Mouse (Mus musculus): ENCODE data around the gene Rps19bp1. TPM values are rescaled to one million over a fixed set of nuclear protein-coding genes. Genes with fewer than 3 reads are reported as not detected.

Rps19bp1 gene
- polyA plus RNA-seq (2015; fragmentation: Nextera tagmentation; extraction: Ambion mirVana): 34.9 and 36.8 TPM in 2 replicates

GRCm38 (mm10) chr15:80263610-80264575 lies at the start of gene Rps19bp1:
Gene Rps19bp1 (minus strand): TSS chr15:80264315.

GRCm38 (mm10) chr15:80286851-80287415 lies 22.8 kb upstream of the Rps19bp1 start, which contains the start of gene Cacna1i:
Gene Cacna1i (plus strand): TSS chr15:80287238.

GRCm38 (mm10) chr15:80254847-80255645 lies 9.1 kb downstream of the Rps19bp1 start, which contains the start of gene Atf4:
Gene Atf4 (plus strand): TSS chr15:80255184.

GRCm38 (mm10) chr15:80235535-80235934 lies 28.6 kb downstream of the Rps19bp1 start, which contains the start of gene AC140267.1:
Gene AC140267.1 (plus strand): TSS chr15:80235835.

GRCm38 (mm10) chr15:80233733-80234509 lies 30.2 kb downstream of the Rps19bp1 start, which contains the start of gene Mief1:
Gene Mief1 (plus strand): TSS chr15:80234018.

Other genes starting within 250 kb of the Rps19bp1 start
- 1.6 and 1.9 TPM in 2 replicates for gene Pdgfb, start 249.3 kb downstream of the Rps19bp1 start, polyA plus RNA-seq (2015; fragmentation: Nextera tagmentation; extraction: Ambion mirVana)
- gene Syngr1, start 173.0 kb downstream of the Rps19bp1 start, polyA plus RNA-seq (2015; fragmentation: Nextera tagmentation; extraction: Ambion mirVana): 33.7 and 42.0 TPM in 2 replicates
- gene Rpl3, start 172.4 kb downstream of the Rps19bp1 start, polyA plus RNA-seq (2015; fragmentation: Nextera tagmentation; extraction: Ambion mirVana): 779 and 800 TPM in 2 replicates
- 20.0 and 20.1 TPM in 2 replicates for gene Tab1, start 131.2 kb downstream of the Rps19bp1 start, polyA plus RNA-seq (2015; fragmentation: Nextera tagmentation; extraction: Ambion mirVana)
- gene Mgat3, start 90.6 kb downstream of the Rps19bp1 start, polyA plus RNA-seq (2015; fragmentation: Nextera tagmentation; extraction: Ambion mirVana): 0.53 and 1.0 TPM in 2 replicates
- gene Mief1, start 30.3 kb downstream of the Rps19bp1 start, polyA plus RNA-seq (2015; fragmentation: Nextera tagmentation; extraction: Ambion mirVana): 14.6 and 16.2 TPM in 2 replicates
- not detected in 2 replicates for gene AC140267.1, start 28.5 kb downstream of the Rps19bp1 start, polyA plus RNA-seq (2015; fragmentation: Nextera tagmentation; extraction: Ambion mirVana)
- 105 and 114 TPM in 2 replicates for gene Atf4, start 9.1 kb downstream of the Rps19bp1 start, polyA plus RNA-seq (2015; fragmentation: Nextera tagmentation; extraction: Ambion mirVana)
- 0.05 and 0.06 TPM in 2 replicates for gene Cacna1i, start 22.9 kb upstream of the Rps19bp1 start, polyA plus RNA-seq (2015; fragmentation: Nextera tagmentation; extraction: Ambion mirVana)

Data from spleen, postnatal 0 days (tissue).